Mouse (Mus musculus) forebrain, embryonic 11.5 days (tissue): ENCODE measurements around the gene Gm28374. TPM values are rescaled to one million over a fixed set of nuclear protein-coding genes. Genes with fewer than 3 reads are reported as not detected.
"Not testable (repeated sequence)": the region's sequence is repeated elsewhere in the genome, so short reads cannot be mapped to it uniquely, and the experiment has no call there.

Experiments
- ATAC-seq: fragments of 200-750 bp; cut with Nextera tagmentation; replicated peaks from 2 replicates; pipeline ENCODE4 v1.8.0; 2017; ENCODE audit warnings: moderate TSS enrichment; ENCODE audit not compliant: low FRiP score
- DNase-seq: peaks from one replicate; pipeline ENCODE4 v3.0.0-alpha.2; 2017; ENCODE audit warnings: low spot score
- H3K27ac ChIP-seq: fragments of 300-500 bp; sonication (generic); 2 replicates; pipeline ENCODE4 v1.5.1; 2014; ENCODE audit warnings: low read depth, low read length
- H3K27me3 ChIP-seq: fragments of 300-500 bp; sonication (generic); 2 replicates; pipeline ENCODE4 v1.6.1; 2014; ENCODE audit warnings: mild to moderate bottlenecking, low read length, mixed read lengths; ENCODE audit not compliant: control insufficient read depth, insufficient read depth
- H3K36me3 ChIP-seq: fragments of 300-500 bp; sonication (generic); 2 replicates; pipeline ENCODE4 v1.6.1; 2014; ENCODE audit warnings: mild to moderate bottlenecking, low read length, moderate library complexity, mixed read lengths; ENCODE audit not compliant: control insufficient read depth, insufficient read depth
- H3K4me1 ChIP-seq: fragments of 300-500 bp; sonication (generic); replicated peaks from 2 replicates; pipeline ENCODE4 v1.6.1; 2014; ENCODE audit warnings: low read length, mixed read lengths; ENCODE audit not compliant: control insufficient read depth, insufficient read depth
- H3K4me2 ChIP-seq: fragments of 300-500 bp; sonication (generic); 2 replicates; pipeline ENCODE4 v1.6.1; 2014; ENCODE audit warnings: low read depth, mild to moderate bottlenecking, low read length, moderate library complexity, mixed read lengths; ENCODE audit not compliant: severe bottlenecking
- H3K4me3 ChIP-seq: fragments of 300-500 bp; sonication (generic); 2 replicates; pipeline ENCODE4 v1.5.1; 2014; ENCODE audit warnings: low read depth, low read length
- H3K9ac ChIP-seq: fragments of 300-500 bp; sonication (generic); 2 replicates; pipeline ENCODE4 v1.6.1; 2014; ENCODE audit warnings: low read length
- H3K9me3 ChIP-seq: fragments of 300-500 bp; sonication (generic); 2 replicates; pipeline ENCODE4 v1.6.1; 2016; ENCODE audit warnings: low read length, mixed read lengths; ENCODE audit not compliant: control insufficient read depth
- WGBS: fragments of 180-500 bp; shearing (Covaris S2); extraction: QIAGEN DNeasy Blood & Tissue Kit; methylation state at CpG from one replicate; pipeline ENCODE4 v1.1.7; 2014; 5-methylcytosine and 5-hydroxymethylcytosine counted together
- polyA plus RNA-seq: library from polyadenylated mRNA; unstranded; fragments of >200 nt; fragmentation: Nextera tagmentation; extraction: Ambion mirVana; gene quantifications from 2 replicates; pipeline ENCODE4 v1.2.1, GENCODE M21; 2014

Gm28374 gene
- polyA plus RNA-seq, 1 experiment from 2014 or later, result 1.5 TPM

DNA sequence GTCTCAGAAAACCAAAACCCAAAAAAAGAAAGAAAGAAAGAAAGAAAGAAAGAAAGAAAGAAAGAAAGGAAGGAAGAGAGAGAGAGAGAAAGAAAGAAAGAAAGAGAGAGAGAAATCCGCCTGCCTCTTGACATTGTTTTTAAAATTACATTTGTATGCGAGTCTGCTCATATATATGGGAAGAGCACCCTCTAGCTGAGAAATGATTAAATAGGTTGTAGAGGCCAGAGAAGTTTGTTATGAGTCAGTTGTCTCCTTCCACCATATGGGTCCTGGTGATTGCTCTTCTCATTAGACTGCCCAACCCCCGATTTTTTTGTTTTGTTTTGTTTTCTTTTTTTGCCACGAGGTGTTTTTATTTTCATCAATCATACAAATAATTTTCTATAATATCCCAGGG is 38.0 kb downstream of the Gm28374 start:
- not testable (repeated sequence) for H3K9ac ChIP-seq, H3K9me3 ChIP-seq, H3K4me2 ChIP-seq, H3K36me3 ChIP-seq, H3K4me3 ChIP-seq, H3K27ac ChIP-seq, ATAC-seq, DNase-seq, H3K27me3 ChIP-seq
- peaks cover 12% of the 10 kb centered on the region for H3K4me1 ChIP-seq
- WGBS, result 75% methylated on average over 4 of the region's 4 CpGs

DNA sequence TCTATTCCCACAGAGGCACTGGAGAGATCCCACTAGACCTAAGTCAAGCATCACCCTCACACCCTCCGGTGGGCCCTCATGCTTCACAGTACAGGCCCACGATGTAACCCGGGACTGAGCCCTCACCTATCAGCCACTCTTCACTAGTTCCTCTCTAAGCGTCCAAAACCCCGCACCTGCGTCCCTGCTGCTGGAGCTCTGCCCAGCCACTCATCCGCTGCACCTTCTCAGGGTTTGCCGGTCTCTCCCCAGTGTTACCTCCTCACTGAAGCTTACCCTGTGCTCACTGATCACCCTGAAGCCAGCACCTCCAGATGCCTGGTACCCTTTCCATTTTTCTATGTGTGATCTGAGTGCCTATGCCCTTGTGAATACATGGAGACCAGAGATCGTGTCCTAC is 39.8 kb downstream of the Gm28374 start:
- Histone ChIP-seq H3K4me3 (no peak overlapping the region), H3K9ac (no peak overlapping the region), H3K9me3 (no peaks in the 10 kb centered on the region), H3K4me2 (no peak overlapping the region), H3K4me1 (peaks cover 5% of the 10 kb centered on the region; the same call in 1 of the 2 replicates), H3K27ac (no peak overlapping the region), H3K27me3 (no peaks in the 10 kb centered on the region), H3K36me3 (no peaks in the 10 kb centered on the region)
- DNase-seq, result peak; percentile 47
- no peak for ATAC-seq
- 88% methylated on average over 9 of the region's 9 CpGs for WGBS

DNA sequence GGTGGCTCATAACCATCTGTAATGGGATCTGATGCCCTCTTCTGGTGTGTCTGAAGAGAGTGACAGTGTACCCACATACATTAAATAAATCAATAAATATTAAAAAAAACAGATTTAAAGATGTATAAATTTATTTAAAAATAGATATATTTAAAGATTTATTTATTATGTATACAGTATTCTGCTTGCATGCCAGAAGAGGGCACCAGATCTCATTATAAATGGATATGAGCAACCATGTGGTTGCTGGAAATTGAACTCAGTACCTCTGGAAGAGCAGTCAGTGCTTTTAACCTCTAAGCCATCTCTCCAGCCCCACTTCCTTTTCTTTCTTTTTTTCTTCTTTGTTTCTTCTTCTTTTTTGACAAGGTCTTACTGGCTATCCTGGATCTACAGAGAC is 42.1 kb downstream of the Gm28374 start:
- Histone ChIP-seq H3K27ac (no peak overlapping the region), H3K27me3 (no peaks in the 10 kb centered on the region), H3K9ac (no peak overlapping the region), H3K4me2 (no peak overlapping the region), H3K9me3 (no peaks in the 10 kb centered on the region), H3K36me3 (no peaks in the 10 kb centered on the region), H3K4me1 (0 out of 2 replicates have a peak, but pooled peaks cover under 1% of the 10 kb centered on the region), H3K4me3 (no peak overlapping the region)
- no peak for DNase-seq
- no peak for ATAC-seq

DNA sequence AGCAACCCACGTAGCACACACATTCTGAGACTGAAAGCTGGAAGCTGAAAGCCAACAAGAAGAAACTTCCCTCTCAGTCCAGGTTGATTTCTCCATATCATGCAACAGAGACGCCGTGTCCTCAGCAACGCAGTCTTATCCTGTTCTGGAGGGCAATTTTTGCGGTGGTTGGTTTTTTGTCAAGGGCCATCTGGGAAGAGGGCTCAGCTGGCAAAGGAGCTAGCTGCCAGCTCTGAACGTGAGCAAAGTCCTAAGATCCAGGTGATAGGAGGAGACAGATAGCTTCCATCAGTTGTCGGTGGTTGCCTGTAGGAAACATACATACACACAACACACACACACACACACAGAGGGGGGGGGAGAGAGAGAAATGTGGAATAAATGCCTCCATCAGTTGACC is 43.7 kb downstream of the Gm28374 start:
- Histone ChIP-seq H3K9ac (no peak overlapping the region), H3K27ac (no peak overlapping the region), H3K4me3 (no peak overlapping the region), H3K27me3 (no peaks in the 10 kb centered on the region), H3K9me3 (no peaks in the 10 kb centered on the region), H3K4me2 (no peak overlapping the region), H3K4me1 (no peaks in the 10 kb centered on the region), H3K36me3 (no peaks in the 10 kb centered on the region)
- 85% methylated on average over 7 of the region's 7 CpGs for WGBS
- no peak for ATAC-seq
- DNase-seq, result peak; percentile 39

DNA sequence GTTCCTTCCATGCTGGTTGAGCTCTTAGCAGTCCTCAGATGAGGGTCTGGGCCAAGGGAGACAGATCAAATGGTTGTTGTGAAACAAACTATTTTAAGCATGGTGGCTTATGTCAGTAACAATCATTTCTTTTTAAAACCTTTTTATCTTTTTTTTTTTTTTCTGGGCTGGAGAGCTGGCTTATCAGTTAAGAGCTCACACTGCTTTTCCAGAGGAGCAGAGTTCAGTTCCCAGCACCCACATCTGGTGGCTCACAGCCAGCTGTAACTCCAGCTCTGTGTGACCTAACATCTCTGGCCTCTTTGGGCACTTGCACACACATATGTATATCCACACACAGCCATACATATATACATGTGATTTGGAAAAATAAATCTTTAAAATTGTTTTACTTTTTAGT is 44.4 kb downstream of the Gm28374 start:
- DNase-seq (no peak), ATAC-seq (no peak)
- Histone ChIP-seq H3K27ac (no peak overlapping the region), H3K4me1 (no peaks in the 10 kb centered on the region), H3K36me3 (no peaks in the 10 kb centered on the region), H3K4me3 (no peak overlapping the region), H3K9me3 (no peaks in the 10 kb centered on the region), H3K9ac (no peak overlapping the region), H3K4me2 (no peak overlapping the region), H3K27me3 (no peaks in the 10 kb centered on the region)

DNA sequence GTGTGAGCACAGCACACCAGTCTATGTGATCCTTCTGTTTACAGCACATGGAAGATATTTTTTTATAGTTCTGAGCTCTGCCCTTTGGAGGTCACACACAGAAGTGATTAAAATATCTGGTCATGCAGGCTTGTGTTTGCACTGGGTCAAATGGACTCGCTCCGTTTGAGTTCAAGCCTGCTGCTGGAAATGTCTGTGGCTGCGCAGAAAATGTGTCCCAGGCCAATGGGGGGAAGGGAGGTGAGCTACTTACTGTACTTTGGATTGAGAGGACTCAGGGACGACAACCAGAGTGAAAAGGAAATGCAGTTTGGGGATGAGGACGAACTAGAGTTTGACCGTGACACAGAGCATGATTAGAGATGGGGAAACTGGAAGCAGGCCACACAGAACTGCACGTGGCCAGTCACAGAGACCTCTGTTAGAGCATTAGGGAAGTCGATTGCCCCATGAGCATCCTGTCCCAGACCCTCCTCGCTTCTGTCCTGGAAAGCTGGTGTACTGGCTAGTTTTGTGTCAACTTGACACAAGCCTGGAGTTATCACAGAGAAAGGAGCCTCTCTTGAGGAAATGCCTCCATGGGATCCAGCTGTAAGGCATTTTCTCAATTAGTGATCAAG is 46.0 kb downstream of the Gm28374 start:
- no peaks in the 10 kb centered on the region for H3K9me3 ChIP-seq
- no peaks in the 10 kb centered on the region for H3K27me3 ChIP-seq
- H3K4me2 ChIP-seq, result no peak overlapping the region
- no peak for ATAC-seq
- no peaks in the 10 kb centered on the region for H3K4me1 ChIP-seq
- H3K4me3 ChIP-seq, result no peak overlapping the region
- H3K36me3 ChIP-seq, result no peaks in the 10 kb centered on the region
- no peak overlapping the region for H3K9ac ChIP-seq
- DNase-seq, result no peak
- WGBS, result 78% methylated on average over 9 of the region's 9 CpGs
- no peak overlapping the region for H3K27ac ChIP-seq

DNA sequence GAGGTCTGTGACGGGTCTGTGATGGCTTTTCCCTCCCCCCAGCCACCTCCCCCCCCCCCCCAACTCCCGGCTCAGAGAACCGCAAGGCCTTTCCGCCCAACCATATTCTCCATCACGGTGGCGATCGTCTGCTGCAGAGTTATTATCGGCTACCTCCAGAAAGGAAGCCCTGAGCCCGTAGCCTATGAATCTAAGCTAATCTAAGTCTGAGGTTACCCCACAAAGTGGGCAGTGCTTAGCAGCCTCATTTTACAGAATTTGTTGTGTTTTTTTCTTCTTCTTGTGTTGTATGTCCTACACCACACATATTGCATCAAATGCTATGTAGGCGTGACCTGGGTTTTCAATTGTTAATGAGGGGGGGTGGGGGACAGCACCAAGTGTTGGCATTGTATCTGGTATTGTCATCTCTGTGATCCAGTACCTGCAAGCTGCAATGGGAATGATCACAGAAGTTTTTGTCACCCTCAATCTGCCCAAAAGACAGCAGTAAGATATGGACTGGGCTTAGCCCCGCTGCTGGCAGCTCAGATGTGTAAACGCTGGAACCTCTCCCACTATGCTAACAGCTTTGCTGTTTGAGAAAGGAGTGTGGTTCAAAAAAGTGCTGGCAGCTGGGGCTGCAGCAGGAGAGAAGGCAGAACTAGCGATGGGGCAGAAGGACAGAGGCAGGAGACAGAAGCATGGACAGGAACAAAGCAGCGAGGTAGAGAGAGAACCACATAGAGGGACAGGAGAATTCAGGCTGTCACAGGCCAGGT is 51.4 kb downstream of the Gm28374 start:
- Histone ChIP-seq H3K36me3 (no peaks in the 10 kb centered on the region), H3K4me1 (no peaks in the 10 kb centered on the region), H3K9me3 (no peaks in the 10 kb centered on the region), H3K4me2 (no peak overlapping the region), H3K27me3 (no peaks in the 10 kb centered on the region), H3K27ac (no peak overlapping the region), H3K9ac (no peak overlapping the region), H3K4me3 (no peak overlapping the region)
- peak; percentile 39 for DNase-seq
- 80% methylated on average over 14 of the region's 14 CpGs for WGBS
- ATAC-seq, result no peak

DNA sequence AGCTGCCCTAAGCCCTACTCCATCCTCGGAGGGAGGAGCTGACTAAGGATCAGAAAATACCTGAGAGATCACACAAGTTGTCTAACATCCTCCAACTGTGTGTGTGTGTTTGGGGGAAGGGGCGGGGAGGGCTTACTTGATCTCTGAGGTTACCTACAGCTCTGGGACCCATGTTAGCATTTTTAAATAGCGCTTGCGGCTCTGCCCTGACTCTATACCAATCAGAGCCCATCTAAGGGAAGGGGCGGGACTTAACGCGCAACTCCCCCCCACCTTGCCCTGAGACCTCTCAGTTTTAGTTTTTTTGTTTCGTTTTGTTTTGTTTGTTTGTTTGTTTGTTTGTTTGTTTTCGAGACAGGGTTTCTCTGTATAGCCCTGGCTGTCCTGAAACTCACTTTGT is 52.6 kb downstream of the Gm28374 start:
- ATAC-seq, result no peak
- Histone ChIP-seq H3K9me3 (no peaks in the 10 kb centered on the region), H3K4me1 (no peaks in the 10 kb centered on the region)

DNA sequence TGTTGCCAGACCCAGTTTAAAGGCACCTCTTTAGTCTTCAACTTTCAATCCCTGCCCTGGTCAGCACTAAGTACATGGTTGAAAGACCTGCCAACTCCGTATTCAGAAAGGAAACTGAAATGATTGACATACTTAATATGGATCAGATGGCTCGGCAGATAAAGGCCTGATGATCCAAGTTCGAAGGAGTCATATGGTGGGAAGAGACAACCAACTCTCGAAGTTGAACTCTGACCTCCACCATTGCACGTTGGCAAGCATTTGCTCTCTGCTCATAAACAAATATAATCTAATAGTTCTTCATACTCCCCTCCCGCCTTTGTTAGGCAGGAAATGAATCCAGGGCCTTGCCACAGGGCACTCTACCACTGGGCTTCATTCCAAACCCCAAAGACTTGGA is 53.1 kb downstream of the Gm28374 start:
- no peaks in the 10 kb centered on the region for H3K27me3 ChIP-seq
- H3K4me2 ChIP-seq, result no peak overlapping the region
- H3K27ac ChIP-seq, result no peak overlapping the region
- H3K4me1 ChIP-seq, result no peaks in the 10 kb centered on the region
- no peak for DNase-seq
- no peak overlapping the region for H3K4me3 ChIP-seq
- H3K9me3 ChIP-seq, result no peaks in the 10 kb centered on the region
- 84% methylated on average over 6 of the region's 6 CpGs for WGBS
- H3K36me3 ChIP-seq, result no peaks in the 10 kb centered on the region
- ATAC-seq, result no peak
- no peak overlapping the region for H3K9ac ChIP-seq

More for the DNA sequence above, 52.6 kb downstream of the Gm28374 start:
- 78% methylated on average over 9 of the region's 9 CpGs for WGBS
- Histone ChIP-seq H3K27ac (no peak overlapping the region), H3K4me2 (no peak overlapping the region), H3K27me3 (no peaks in the 10 kb centered on the region), H3K9ac (no peak overlapping the region), H3K4me3 (no peak overlapping the region), H3K36me3 (no peaks in the 10 kb centered on the region)
- peak; percentile 19 for DNase-seq
